Mouse (Mus musculus) c-Kit-positive CD71-positive TER-119-positive erythroid progenitor cells, embryonic 14.5 days (primary cell): ENCODE results near the gene Llgl2.
"Not testable (repeated sequence)": the region's sequence is repeated elsewhere in the genome, so short reads cannot be mapped to it uniquely, and the experiment has no call there.

Experiments
- DNase-seq: peaks from one replicate; pipeline ENCODE4 v3.0.0-alpha.2; 2013; ENCODE audit warnings: low spot score

Gene Llgl2

DNA sequence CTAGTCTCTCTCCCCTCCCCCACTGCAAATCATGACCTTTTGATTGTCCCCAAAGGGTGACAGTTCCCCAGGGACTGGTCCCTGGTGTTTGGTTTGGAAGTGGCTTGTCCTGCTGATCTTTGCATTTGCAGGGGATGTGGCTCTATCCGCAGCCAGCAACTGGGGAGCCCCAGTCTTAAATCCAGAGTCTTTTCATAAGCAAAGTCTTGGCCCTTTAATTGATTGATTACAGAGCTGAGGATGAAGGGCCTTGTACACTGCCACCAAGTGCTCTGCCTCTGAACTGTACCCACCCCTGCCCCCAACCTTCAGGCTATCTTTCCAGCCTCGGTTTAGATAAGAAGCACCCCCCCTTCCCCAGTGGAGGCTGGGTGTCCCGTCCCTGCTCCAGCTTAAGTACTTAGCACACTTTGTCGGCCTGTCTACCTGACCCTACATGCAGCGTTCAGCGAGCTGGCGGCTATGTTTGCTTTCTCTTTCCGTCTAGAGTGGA, 9.2 kb downstream of the Llgl2 start:
- no peak for DNase-seq

DNA sequence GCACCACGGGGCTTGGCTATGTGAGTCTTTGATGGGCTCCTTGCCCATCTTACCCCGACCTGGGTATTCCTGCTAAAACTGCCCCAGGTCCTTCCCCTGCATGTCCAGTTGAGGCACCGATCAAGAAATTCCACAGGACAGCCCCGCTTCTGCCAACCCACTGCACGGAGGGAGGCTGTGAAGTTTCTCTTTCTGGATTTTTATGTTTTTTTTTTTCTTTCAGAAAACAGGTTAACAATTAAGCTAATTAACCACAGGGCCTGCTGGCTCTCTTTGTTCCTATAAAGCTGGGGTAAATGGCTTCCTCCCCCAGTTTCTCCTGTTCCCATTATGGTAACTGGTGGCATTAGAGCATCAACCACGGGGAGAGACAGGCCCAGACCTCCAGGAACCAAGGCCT, 10.2 kb downstream of the Llgl2 start:
- DNase-seq, result no peak

DNA sequence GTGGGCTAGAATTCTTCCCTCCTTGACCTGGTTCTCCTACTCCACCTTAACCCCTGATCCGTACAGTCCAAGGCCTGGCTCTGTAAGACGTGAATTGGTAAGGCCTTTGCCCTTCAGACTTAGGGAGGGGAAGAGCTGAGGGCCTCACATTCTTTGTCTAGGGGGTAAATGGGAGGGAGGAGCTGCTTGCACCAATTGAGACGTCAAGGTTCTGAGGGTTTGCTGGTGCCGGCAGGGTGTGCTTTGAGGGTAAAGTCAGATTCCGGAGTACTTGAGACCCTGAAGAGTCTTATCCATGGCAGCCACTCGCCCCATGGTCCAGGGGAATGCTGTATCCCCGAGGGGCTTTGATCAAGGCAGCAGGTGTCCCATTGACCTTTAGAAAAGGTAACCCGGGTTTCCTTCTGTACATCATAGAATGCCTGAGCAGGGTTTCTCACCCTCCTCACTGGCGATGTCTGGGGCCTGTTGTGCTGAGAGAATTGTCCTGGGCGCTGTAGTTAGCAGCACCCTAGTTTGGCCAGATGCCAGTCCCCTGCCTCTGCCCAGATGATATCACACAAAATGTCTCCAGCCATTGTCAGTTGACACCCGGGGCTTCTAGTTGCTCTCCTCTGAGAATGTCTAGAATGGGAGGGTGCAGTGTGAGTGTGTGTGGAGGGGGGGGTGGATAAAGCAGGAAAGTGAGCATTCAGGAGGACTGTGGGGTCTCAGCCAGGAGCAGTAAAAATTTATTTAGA, 13.0 kb downstream of the Llgl2 start:
- no peak for DNase-seq

DNA sequence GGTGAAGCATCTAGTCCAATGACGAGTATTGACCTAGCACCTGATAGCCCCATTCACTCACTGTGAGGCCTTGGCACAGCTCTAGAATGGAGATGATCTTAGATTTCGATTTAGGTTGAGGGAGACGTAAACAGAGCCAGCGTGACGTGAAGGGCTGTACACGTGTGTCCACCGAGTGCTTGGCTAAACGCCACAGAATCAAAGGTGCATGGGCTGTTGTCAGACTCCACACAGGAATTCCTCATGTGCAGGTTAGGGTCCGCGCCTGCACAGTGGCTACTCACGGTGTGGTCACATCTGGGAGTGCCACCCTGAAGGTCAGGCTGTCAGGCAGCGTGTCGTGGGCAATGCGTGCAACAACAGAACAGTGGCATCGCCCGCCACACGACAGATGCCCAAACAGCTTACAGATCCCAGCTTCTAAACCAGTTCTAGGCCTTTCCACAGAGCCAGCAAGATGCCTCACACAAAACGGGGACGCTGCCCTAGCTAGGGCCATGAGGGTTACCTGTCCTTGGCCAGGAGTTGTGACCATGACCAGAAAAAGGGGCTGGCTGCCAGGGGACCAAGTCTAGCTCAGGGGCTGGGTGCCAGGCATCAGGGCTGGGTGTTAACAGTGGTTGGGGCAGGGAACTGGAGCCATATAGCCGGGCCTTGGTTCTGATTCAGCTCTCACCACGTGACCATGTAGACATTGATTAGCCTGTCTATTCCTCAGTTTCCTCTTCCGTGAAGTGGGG, 13.9 kb downstream of the Llgl2 start:
- DNase-seq, result no peak

DNA sequence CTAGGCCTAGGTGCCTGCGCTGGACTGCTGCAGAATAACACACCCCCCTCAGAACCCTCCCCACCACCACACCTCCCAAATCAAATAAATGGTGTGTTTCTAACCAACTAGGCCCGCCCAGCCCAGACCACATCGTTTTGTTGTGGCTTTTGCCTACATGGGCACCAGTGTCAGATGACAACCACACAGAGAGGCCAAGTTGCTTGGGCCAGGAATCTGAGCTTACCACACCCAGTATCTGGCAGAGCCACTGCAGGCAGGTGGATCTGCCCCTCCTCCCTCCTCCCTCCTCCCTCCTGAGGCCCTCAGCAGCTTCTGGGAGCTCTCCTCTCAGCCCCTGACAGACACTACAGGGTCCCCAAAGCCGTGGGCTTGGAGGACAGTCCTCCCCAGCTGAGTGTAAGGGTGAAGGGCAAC, 15.1 kb downstream of the Llgl2 start:
- DNase-seq, result no peak

DNA sequence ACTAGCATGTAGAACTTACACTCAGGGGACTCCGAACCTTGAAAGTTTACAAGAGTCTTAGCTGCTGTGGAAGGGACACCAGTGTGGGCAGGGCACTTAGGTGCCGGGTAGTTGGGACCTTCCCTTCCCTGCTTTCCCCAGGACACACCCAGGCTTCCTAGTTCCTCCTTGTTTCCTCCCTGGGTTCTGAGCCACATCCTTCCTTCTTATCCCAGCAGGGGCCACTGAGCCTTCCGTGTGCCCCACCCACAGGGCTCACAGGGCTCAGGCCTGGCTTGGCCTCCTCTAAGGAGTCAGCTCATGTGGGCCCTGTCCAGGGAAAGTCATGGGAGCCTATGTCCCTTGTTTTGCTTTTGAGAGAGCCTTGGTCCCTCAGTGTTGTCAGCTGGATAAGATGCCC, 15.9 kb downstream of the Llgl2 start:
- DNase-seq, result no peak

DNA sequence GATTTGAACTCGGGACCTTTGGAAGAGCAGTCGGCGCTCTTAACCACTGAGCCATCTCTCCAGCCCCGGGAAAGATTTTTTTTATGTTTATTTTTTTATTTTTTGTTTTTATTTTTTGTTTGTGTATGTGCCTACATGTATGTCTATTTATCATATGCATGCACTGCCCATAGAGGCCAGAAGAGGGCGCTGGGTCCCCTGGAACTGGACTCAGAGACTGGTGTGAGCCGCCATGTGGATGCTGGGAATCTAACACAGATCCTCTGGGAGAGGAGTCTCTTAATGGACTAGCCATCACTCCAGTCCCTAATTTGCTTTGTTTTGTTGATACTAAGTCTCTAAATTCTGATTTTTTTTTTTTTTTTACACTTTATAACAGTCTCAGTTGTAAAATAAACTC, 17.2 kb downstream of the Llgl2 start:
- DNase-seq, result no peak

DNA sequence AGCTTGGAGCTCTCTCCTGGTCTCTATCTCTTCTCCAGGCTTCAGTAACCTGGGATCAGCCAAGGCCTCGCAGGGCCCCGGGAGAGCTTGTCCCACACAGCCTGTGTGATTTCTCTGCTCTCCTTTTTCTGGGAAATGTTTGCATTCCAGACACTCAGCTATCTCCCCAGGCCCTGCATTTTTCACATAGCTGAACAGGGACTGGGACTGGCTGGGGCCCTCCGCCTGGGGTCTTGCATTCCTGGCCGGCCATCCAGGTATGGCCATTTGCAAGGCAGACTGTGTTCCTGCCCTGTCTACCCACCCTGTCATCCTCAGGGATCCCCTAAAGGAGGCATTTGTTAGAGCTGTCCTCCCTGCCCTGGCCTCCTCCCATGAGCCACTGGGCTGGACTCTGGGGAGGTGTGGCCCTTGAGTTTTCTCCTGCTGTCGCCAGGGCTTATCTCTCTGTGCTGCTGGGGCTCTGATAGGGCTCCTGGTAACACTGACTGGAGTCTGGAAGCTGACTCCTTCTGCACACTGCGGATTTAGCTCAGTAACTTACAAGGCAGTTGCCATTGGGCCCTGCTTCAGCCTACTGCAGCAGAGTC, 18.2 kb downstream of the Llgl2 start:
- DNase-seq, result peak; percentile 84

DNA sequence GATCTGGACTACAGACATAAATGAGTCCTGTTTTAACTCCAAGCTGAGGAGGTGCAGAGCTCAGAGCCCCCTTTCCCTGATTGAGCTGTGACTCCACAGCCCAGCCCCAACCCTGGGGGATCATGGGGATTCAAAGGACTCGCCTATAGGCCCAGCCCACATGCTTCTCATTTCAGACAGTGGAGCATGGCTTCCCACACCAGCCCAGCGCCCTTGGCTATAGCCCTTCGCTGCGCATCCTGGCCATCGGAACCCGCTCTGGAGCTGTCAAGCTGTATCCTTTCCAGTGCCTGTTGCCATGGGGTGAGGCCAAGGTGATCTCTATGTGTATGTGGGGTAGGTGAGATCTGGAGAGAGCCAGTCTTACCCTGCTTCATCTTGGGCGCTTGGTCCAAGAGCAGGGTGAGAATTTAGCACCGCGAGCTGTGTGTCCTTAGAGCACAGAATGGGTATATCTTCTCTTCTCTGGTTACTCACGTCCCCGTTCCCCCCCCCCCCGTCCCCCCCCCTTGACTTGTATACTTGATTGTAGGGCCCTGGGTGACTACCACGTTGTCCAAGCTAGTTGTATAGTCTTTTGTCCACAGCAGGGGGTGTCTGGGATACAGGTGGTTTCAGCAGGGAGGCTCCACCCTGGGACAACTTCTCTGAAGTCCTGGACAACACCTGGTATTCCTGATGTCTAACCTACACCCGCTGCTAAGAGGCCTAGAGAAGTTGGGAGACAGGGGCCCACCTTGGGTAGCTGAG, 19.5 kb downstream of the Llgl2 start:
- DNase-seq, result no peak

DNA sequence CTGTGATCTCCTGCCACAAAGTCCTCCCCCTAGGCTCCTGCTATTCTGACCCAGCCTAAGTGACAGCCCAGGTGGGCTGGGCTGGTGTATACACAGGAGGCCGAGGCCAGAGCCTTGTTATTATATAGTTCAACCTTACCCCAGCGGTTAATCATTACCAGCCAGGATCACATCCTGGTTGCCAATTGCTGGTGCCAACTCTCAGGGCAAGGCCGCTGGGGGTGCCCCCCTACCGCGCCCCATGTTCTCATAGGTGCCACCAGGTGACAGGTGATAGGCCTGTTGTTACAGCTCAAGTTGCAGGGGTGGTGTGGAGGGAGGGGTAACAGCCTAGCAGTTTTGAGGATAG, 20.0 kb downstream of the Llgl2 start:
- DNase-seq, result no peak

DNA sequence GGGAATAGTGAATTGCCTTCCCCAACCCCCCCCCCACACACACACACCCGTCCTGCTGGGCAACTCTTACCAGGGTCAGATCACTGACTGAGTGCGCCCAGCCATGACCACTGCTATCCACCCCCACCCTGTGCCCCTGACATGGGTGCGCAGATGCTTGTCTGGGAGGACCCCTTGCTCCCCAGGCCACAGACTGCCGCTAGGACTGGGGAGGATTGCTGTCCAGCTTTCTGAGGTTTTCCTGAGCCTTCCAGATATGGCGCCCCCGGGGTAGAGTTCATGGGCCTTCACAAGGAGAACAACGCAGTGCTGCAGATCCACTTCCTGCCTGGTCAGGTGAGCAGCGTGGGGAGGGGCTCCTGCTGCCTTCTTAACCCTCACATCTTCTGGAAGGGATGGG, 20.4 kb downstream of the Llgl2 start:
- no peak for DNase-seq

DNA sequence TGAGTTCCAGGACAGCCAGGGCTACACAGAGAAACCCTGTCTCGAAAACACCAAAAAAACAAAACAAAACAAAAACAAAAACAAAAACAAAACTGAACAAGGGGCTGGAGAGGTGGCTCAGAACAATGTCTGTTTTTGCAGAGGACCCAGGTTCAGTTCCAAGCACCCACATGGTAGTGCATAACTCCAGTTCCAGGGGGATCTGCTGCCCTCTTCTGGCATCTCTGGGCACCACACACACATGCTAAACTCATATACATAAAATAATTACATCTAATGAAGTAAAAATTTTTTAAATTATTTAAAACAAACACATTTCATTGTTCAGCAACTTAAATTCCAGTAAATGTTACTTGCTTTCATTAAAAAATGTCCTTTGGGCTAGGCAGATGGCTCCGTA, 22.0 kb downstream of the Llgl2 start:
- no peak for DNase-seq

DNA sequence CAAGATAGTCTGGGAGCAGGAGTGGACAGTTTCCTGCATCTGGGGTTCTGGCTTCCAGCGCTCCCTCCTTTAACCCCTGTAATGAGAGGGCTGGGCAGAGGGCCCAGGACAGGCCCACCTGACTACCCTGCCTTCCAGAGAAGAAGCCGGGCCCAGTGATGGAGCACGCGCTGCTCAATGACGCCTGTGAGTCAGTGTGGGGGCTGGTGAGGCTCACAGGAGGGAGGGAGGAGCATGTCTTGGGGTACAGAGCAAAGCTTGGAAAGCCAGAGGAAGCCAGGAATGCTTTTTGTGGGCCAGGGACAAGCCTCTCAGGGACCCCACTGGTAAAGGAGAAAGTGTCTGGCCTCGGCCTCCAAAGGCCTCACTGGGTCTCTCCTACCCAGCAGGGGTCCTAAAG, 30.8 kb downstream of the Llgl2 start:
- no peak for DNase-seq

DNA sequence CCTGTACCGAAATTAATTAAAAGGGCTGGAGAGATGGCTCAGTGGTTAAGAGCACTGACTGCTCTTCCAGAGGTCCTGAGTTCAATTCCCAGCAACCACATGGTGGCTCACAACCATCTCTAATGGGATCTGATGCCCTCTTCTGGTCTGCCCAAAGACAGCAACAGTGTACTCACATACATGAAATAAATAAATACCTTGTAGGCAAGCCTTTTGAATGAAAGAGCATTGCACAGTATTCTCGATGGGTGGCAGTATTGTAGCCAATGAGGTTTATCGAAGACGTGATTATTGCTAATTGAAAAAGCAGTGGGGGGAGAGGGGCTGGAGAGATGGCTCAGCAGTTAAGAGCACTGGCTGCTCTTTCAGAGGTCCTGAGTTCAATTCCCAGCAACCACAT, 33.3 kb downstream of the Llgl2 start:
- DNase-seq, result not testable (repeated sequence)

DNA sequence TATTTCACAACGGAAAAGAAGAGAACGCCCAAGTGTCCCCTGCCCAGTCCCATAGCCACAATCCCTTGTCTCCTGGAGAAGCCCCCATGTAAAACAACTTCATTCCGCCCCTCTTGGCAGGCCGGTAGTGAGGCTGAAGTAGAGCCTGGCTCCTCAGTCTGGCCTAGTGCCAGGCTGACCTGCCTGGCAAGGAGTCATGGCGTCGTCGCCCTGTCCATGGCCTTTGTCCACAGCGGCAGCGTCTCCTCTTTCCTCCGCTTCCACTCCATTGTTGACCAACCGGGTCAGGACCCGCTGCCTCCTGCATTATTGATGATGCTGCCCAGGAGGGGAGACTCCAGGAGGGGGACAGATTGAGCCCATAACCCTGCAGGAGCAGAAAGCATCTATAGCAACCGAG, 34.1 kb downstream of the Llgl2 start:
- DNase-seq, result no peak

DNA sequence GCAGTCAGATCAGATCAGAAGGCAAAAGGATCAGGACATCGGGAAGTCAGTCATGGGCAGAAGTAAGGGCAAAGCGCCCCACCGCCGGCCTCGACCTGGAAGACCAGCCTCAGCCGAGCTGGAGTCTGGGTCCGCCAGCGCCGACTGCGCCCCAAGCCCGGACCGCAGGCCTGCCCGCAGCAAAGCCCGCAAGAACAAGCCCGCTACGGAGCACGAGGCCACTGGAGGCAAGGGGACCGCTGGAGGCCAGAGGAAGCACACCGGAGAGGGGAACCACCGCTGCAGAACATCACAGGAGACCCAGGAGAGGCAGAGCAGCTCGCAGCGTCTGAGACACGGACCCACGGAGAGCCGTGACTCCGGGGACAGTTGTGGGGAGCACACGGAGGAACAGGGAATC, 34.5 kb downstream of the Llgl2 start, which contains the start of gene Myo15b:
Gene Myo15b (plus strand): TSS at position 53 of the 400 bp plus-strand sequence.
- no peak for DNase-seq

DNA sequence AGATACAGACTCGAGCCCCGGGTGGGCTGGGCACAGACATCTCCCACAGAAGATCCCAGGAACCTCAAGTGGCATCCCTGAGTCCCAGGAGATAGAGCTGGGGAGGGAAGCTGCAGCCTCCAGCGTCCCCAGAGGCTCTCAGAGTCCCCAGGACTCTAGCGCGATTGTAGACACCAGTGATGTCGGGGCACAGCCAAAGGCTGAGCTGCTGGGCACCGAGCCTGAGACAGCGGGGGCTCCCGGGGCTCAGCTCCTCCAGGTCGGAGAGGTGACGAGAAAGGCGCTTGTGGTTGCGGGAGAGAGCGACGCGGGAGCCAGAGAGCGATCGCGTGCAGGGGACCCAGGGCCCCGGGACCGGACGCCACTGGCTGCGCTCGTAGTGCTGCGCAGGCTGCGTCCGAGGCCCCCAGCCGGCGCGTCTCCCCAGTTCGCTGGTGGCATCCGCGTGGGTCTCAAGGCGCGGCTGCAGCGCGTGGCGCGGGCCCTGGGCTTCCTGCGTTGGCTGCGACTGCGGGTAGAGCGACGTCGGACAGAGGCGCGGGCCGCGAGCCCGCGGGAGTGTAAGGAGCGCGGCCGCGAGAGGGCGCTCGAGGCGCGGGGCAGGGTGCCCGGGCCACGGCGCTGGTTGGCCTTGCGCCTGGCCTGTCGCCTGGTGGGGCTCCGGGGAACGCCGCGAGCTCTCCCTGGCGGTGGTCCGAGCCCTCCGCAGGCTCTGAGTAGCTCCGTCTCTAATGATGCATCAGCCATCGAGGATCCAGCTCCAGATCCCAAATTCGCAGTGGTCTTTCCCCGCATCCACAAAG, 35.5 kb downstream of the Llgl2 start:
- peak; percentile 66 for DNase-seq

DNA sequence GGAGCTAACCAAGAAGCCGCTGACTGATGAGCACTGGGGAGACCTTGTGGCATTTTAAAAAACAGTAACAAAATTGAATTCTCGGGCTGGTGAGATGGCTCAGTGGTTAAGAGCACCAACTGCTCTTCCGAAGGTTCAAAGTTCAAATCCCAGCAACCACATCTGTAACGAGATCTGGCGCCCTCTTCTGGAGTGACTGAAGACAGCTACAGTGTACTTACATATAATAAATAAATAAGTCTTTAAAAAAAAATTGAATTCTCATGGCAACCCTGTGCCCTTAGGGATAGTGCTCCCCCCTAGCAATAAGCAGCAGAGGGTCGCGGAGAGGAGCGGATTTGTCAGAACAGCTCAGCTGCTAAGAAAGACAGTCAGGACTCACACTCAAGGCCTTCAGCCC, 40.0 kb downstream of the Llgl2 start:
- DNase-seq, result no peak

DNA sequence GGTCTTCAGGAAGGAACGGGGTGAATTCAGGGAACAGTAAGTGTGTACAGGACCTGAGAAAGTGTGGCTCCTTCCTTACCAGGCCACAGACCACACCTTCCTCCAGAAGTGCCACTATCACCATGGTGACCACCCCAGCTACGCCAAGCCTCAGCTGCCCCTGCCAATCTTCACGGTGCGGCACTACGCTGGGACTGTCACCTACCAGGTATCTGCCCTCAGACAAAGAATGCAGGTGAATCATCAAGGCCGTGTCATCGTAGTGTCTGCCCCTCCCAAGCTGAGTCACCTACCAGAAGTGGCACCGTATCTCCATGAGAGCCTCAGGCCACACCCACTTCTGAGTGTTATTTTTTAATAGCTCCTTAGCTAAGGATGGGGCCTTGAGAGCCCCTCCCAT, 45.5 kb downstream of the Llgl2 start:
- DNase-seq, result peak; percentile 47

DNA sequence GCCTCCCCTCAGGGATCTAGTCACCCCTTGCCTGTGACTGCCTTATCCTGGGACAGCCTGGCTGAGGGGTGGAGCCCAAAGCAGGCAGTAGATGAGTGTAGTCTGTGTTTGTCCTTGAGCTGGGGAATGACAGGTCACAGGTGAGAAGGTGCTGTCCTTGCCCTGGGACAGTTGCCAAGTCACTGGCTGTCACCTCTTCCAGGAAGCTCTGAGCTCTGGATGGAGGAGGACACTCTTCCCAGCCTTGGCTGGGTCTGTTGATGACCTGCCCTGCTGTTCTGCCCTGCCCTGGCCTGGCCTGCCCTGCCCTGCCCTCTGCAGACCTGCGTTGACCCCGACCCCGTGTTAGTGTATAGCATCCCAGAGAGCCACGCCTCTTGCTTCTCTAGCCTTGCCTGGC, 48.6 kb downstream of the Llgl2 start:
- DNase-seq, result no peak

DNA sequence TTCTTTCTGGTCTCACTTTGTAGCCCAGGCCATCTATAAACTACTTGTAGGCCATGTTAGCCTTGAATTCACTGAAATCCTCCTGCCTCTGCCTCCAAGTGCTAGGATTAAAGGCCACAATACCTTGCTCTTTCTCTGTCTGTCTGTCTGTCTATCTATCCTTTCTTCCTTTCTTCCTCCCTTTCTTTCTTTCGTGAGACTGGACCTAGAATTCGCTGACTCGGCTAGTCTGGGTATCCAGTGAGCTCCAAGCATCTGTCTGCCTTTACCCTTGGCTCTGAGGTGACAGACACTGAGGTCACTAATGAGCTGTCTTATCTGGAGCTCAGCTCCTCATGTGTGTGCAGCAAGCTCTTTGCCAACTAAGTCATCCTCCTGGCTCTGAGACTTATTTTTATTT, 52.1 kb downstream of the Llgl2 start:
- DNase-seq, result no peak

DNA sequence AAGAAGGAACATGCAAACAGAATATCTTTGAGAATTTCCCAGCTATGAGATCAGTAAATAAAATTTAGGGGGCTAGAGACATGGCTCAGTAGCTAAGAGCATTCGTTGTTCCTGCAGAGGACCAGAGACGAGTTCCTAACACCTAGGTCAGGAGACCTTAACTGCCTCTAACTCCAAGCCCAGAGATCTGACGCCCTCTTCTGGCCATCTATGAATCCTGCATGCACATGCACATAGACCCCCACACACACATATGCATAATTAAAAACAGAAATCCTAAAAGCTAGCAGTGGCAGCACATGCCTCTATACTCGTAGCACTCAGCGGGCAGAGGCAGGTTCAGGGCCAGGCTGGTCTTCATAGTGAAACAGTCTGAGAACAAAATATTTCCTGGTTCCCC, 52.6 kb downstream of the Llgl2 start:
- DNase-seq, result no peak
